Mouse (Mus musculus) hematopoietic stem cell, adult 5-6 weeks (primary cell): ENCODE measurements around the gene Gpat2. TPM values are rescaled to one million over a fixed set of nuclear protein-coding genes. Genes with fewer than 3 reads are reported as not detected.
A peak's percentile ranks its signal among the peaks of the same experiment; 100 is the strongest.

Experiments used
- ATAC-seq, 2 experiments: fragments of 125-278 bp in 1 of 2; replicated peaks in 1 of 2; 2 replicates each; pipeline ENCODE4 v1.8.0; 2016 to 2017; ENCODE audit warnings: inconsistent platforms in 2 of 2, mild to moderate bottlenecking in 2 of 2, moderate number of reproducible peaks in 2 of 2, low read depth in 1 of 2, moderate TSS enrichment in 1 of 2; ENCODE audit not compliant: low FRiP score in 2 of 2, poor library complexity in 2 of 2, severe bottlenecking in 2 of 2, insufficient read depth in 1 of 2, low TSS enrichment in 1 of 2
- total RNA-seq: library from RNA; stranded (forward); fragments of 172-1452, 232-1000 nt; gene quantifications from 2 replicates; pipeline ENCODE4 v1.2.3, GENCODE M21; 2017

Gpat2 gene
- total RNA-seq: not detected in 2 replicates

- no peak for ATAC-seq
Measured at GRCm38 (mm10) chr2:127424977-127425376, at the start of gene Gpat2. Gene Gpat2 (plus strand): TSS chr2:127425199.

DNA sequence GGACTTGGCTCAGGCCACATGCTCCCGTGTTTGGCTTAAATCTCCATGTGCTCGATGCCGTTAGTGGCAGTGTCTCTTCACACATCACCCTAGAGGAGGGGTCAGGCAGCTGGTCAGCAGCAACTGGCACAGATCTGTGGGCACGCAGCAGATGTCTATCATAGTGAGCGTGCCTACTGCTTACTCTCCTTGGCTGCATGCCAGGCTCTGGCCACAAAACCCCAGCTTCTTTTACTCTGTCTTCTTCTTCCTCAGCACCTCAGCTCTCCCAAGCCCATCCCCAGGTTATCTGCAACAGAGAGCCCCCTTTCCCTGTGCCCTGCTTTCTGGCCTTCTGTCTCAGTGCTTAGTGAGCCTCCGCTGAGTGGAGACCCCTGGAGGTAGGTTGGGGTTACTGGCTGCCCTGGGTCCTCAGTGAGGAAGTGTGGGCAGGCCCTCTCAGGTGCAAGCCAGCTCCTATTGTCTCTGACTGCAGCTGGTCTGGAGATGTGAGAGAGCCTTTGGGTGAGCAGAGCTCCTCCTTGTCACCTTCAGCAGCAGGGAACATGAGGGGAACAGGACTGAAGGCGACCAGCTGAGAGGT is 49.1 kb upstream of the Gpat2 start:
- ATAC-seq: peak; percentile 58 to 74; a peak in 3 of 4 replicates

DNA sequence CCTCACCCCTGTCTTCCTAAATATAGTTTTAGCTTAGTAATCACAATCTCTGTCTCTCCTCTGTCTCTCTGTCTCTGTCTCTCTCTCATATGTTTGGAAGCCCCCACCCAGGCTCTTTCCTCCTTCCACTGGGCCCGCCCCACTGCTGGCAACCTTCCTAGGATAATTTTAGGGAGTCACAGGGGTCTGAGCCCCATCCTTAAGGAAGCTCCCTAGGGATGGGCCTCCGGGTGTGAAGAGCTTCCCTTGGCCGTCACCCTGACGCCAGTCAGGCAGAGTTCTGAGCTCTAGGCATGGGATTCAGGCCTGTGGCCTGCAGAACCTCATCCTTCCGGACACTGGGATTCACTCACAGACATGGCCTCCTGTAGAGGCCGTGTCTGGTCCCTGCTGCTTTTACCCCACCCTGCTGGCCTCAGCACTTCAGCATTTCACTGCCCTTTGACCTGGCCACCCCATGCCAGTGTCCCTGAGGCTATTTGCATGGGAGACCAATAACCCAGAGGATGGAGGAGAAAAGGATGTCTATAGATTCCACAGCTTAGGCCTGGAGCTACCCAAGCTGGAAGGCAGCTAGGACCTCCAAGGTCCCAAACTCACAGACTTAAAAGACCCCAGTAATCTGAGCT is 48.5 kb upstream of the Gpat2 start:
- no peak for ATAC-seq

- no peak for ATAC-seq
Measured at GRCm38 (mm10) chr2:127377942-127378610, 46.9 kb upstream of the Gpat2 start.

GRCm38 (mm10) chr2:127378611-127378990 is 46.4 kb upstream of the Gpat2 start:
- no peak for ATAC-seq

DNA sequence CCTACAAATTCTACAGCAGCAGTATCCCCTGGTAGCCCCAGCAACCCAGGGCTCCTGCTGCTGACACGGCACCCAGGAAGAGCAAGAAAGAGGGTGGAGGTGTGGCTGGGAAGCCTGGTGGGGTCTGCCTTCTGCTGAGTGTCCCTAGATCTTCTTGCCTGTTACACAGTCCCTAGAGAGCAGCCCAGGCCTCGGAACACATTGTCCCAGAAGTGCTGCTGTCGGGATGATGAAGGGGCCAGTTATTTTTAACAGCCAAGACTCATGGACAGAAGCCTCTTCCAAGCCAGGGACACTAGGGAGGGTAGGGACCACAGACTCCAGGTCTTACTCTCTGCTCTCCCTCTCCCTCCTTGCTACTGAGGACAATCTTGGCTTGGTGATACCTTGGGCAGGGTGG is 45.7 kb upstream of the Gpat2 start:
- ATAC-seq: no peak

DNA sequence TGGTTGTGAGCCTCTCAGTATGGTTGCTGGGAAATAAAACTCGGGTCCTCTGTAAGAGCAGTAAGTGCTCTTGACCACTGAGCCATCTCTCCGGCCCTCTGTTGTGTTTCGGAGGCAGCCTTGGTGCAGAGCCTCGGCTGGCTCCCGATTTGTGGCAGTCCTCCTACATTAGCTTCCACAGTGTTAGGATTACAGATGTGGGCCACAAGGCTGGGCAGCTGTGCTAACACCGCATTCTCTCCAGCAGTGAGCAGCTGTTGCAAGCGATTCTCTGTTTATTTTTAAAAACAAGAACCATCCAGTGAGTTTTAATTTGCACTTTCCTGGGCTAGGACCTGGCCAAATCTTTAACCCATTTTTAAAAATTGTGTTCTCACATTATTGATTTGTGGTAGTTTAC is 41.1 kb upstream of the Gpat2 start:
- no peak for ATAC-seq

- no peak for ATAC-seq
Measured at GRCm38 (mm10) chr2:127387521-127387920, 37.5 kb upstream of the Gpat2 start.

DNA sequence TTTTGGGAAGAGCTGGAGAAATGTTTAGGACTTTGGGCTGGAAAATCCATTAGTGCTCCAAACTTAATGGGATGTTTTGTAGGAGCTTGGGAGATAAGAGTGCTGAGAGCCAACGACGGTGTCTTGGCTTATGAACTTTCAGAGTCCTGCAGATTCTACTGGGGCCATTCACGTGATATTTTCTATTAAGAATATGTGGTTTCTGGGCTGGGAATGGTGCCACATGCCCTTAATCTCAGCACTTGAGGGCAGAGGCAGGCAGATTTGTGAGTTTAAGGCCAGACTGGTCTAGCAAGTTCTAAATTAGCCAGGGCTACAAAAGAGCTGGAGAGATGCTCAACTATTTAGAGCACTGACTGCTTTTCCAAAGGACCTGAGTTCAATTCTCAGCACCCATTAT is 34.6 kb upstream of the Gpat2 start:
- ATAC-seq: no peak

DNA sequence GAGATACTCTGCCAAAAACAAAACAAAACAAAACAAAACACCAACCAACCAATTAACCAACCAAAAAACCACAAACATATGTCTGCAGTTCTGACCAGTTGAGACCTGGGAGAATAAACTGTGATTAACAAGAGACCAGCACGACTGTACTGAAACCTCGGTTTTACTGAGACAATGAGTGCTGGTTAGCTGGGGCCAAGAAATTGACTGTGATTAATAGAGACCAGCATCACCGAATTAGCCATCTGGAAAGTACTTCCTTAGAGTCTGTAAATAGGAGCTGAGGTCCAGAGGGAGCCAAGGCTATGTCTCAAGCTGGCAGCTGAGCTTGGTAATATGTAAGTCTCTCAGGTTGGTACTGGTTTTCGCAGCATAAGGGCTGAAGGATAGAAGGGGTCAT is 34.2 kb upstream of the Gpat2 start:
- ATAC-seq: no peak

- no peak for ATAC-seq
Measured at GRCm38 (mm10) chr2:127391323-127391722, 33.7 kb upstream of the Gpat2 start.

- ATAC-seq: no peak
Measured at GRCm38 (mm10) chr2:127394606-127395161, 30.3 kb upstream of the Gpat2 start.

DNA sequence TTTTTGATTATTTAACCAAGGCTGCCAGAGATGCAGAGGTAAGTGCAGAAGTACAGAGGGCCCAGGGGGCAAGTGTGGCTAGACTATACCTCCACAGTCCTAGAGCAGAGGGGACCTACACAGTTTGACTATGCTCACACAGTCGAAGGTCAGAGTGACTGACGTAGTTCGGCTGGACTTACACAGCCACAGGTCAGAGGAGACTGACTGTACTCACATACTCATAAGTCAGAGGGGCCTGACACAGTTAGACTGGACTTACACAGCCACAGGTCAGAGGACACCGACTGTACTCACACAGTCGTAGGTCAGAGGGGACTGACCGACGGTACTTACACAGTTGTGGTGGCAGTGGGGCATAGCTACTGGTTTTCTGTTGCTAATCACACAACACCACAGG is 26.3 kb upstream of the Gpat2 start:
- ATAC-seq: no peak

GRCm38 (mm10) chr2:127411126-127411525 is 13.9 kb upstream of the Gpat2 start:
- no peak for ATAC-seq

- no peak for ATAC-seq
Measured at GRCm38 (mm10) chr2:127415806-127416205, 9.2 kb upstream of the Gpat2 start.

- ATAC-seq: no peak
Measured at GRCm38 (mm10) chr2:127416706-127417105, 8.3 kb upstream of the Gpat2 start.

- no peak for ATAC-seq
Measured at GRCm38 (mm10) chr2:127418266-127418970, 6.6 kb upstream of the Gpat2 start.

DNA sequence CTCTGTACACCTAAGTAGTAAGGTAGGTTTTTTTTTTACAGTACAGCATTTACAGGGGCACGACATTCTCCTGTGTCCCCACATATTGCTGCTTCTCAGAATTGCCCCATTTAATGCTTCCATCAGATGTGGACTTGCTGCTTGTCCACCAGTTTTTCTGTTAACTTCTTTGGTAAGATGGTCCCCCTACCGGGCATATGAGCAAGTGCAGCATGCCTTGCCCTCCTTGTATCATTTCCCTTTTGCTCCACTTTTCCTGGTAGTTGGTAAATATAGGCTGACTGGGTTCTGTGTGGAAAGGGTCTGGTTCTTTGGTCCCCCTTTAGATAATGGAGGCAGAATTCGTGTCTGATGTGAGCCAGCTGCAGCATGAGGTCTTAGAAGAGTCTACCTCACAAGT is 5.2 kb downstream of the Gpat2 start:
- ATAC-seq: no peak
